Mouse (Mus musculus) megakaryocyte, embryonic 14.5 days (primary cell): ENCODE measurements around the gene Olfr611.

Experiments
- FLI1 ChIP-seq: IDR thresholded peaks from 2 replicates; pipeline ENCODE4 v1.6.1; 2012; ENCODE audit warnings: low read length, inconsistent platforms, mixed read lengths
- GATA1 ChIP-seq: IDR thresholded peaks from 3 replicates; pipeline ENCODE4 v1.6.1; 2012; ENCODE audit warnings: mixed read lengths, low read length, inconsistent platforms, borderline replicate concordance

GRCm38 (mm10) chr7:103469577-103469976 is 51.1 kb downstream of the Olfr611 start, which contains the start of gene Olfr608:
- TF ChIP-seq GATA1 = no peak
- no peak for TF ChIP-seq FLI1
